Mouse (Mus musculus) ES-E14 (cell line): ENCODE data around the gene Scyl2.

Experiments
- CHD2 ChIP-seq: IDR thresholded peaks from 2 replicates; pipeline ENCODE4 v1.6.1; 2014; ENCODE audit warnings: mild to moderate bottlenecking, low read depth, low read length, inconsistent platforms
- HCFC1 ChIP-seq: IDR thresholded peaks from 2 replicates; pipeline ENCODE4 v1.6.1; 2012; ENCODE audit warnings: low read length, inconsistent platforms, borderline replicate concordance; ENCODE audit not compliant: insufficient read depth
- ZC3H11A ChIP-seq: IDR thresholded peaks from 2 replicates; pipeline ENCODE4 v1.6.1; 2012; ENCODE audit warnings: low read depth, mild to moderate bottlenecking, inconsistent platforms, low read length, borderline replicate concordance
- ZNF384 ChIP-seq: IDR thresholded peaks from 2 replicates; pipeline ENCODE4 v1.6.1; 2012; ENCODE audit warnings: low read depth, low read length, inconsistent platforms

- no peak for TF ChIP-seq CHD2
- TF ChIP-seq ZC3H11A = no peak
- no peak for TF ChIP-seq ZNF384
- TF ChIP-seq HCFC1 = no peak
Observed at GRCm38 (mm10) chr10:89722247-89723195, 36.4 kb upstream of the Scyl2 start.
